In genomic region chr7:4631031-4631430, GRCm38 (mm10) we compare ENCODE assay signal across 10 mouse cellular contexts. TPM values are rescaled to one million over a fixed set of nuclear protein-coding genes. Genes with fewer than 3 reads are reported as not detected.
DNase-seq lines count a peak whose midpoint lies in the region; ATAC-seq and TF ChIP-seq lines count a peak whose summit lies in the region.
"Had no signal": no experiment of that assay in that cellular context is flagged by ENCODE, and none has a peak within 500 bp of the region (broad histone marks: within the 10 kb centered on the region; RNA-seq: fewer than 3 reads in every experiment).

Tmem86b (minus strand) TSS chr7:4631422.

- H3K9ac ChIP-seq in liver, postnatal 0 days (replicated peaks): peak within 1 kb of the TSS; percentile 70
- H3K9ac ChIP-seq: limb, embryonic 15.5 days had no signal

- intact Hi-C loops in heart, postnatal 14 days (cut with DNase I): no loop called here

- 46% methylated on average over 4 of the region's 4 CpGs for WGBS in liver, postnatal 0 days (ENCODE audit: insufficient replicate concordance)

- TF ChIP-seq POLR2A in bone marrow macrophage, adult 2 months (IDR thresholded peaks at IDR 0.05; ENCODE audit: borderline replicate concordance, low read depth, low read length): no peak

- no peaks in the 10 kb centered on the region for H3K27me3 ChIP-seq in liver, postnatal 0 days (ENCODE audit: insufficient read depth, low read length)
- H3K27me3 ChIP-seq: limb, embryonic 15.5 days had no signal

- H3K4me2 ChIP-seq in liver, postnatal 0 days (ENCODE audit: low read depth, low read length): peak within 1 kb of the TSS; percentile 76
- H3K4me2 ChIP-seq: limb, embryonic 15.5 days had no signal

- no peak within 1 kb of the TSS for H3K27ac ChIP-seq in bone marrow macrophage, adult 2 months (ENCODE audit: insufficient read depth, low read depth, low read length)
- peak within 1 kb of the TSS; percentile 87 for H3K27ac ChIP-seq in liver, postnatal 0 days (ENCODE audit: low read depth)
- H3K27ac ChIP-seq: gastrocnemius, adult 2 months; limb, embryonic 15.5 days had no signal

- H3K4me1 ChIP-seq in bone marrow macrophage, adult 2 months (ENCODE audit: control insufficient read depth, insufficient read depth, low read length): no peaks in the 10 kb centered on the region
- peaks cover 40% of the 10 kb centered on the region for H3K4me1 ChIP-seq in liver, postnatal 0 days (ENCODE audit: insufficient read depth)
- H3K4me1 ChIP-seq: limb, embryonic 15.5 days had no signal

- peaks cover 52% of the 10 kb centered on the region for H3K36me3 ChIP-seq in liver, postnatal 0 days (replicated peaks; ENCODE audit: insufficient read depth, low read length)

- no peak within 1 kb of the TSS for H3K4me3 ChIP-seq in bone marrow macrophage, adult 2 months (ENCODE audit: insufficient read depth, low read length)
- peak within 1 kb of the TSS; percentile 55 for H3K4me3 ChIP-seq in liver, postnatal 0 days (ENCODE audit: low read depth, low read length)
- H3K4me3 ChIP-seq: gastrocnemius, adult 2 months; limb, embryonic 15.5 days had no signal

- H3K9me3 ChIP-seq in liver, postnatal 0 days (ENCODE audit: low read length): no peaks in the 10 kb centered on the region
- H3K9me3 ChIP-seq: limb, embryonic 15.5 days had no signal

- TF ChIP-seq CTCF in bone marrow macrophage, adult 2 months (IDR thresholded peaks at IDR 0.05; ENCODE audit: low read depth, low read length): no peak
- no peak for TF ChIP-seq CTCF in liver, postnatal 0 days (IDR thresholded peaks at IDR 0.05; ENCODE audit: low read depth)

- ATAC-seq in liver, postnatal 0 days: peak; percentile 65

- no peak; the same call in 1 of the 2 replicates for TF ChIP-seq EP300 in liver, postnatal 0 days (IDR thresholded peaks at IDR 0.05; ENCODE audit: low read depth)

- DNase-seq in heart, adult 11 months: peak; percentile 85
- DNase-seq in heart, postnatal 14 days: no peak
- peak; percentile 71 for DNase-seq in kidney, postnatal 14 days
- DNase-seq in liver, postnatal 0 days: peak; percentile 74
- no peak for DNase-seq in right cerebral cortex, postnatal 36 days (ENCODE audit: low spot score in 2 of 2)
- no peak for DNase-seq in cerebellum, adult 8-10 months
- DNase-seq in lung, postnatal 36 days: no peak
- DNase-seq: gastrocnemius, adult 2 months had no signal

RNA-seq across cellular contexts. Expression of gene Tmem86b, which starts in this region (rescaled TPM):
- 1 to 10 TPM; 6.8 to 7.4 TPM for total RNA-seq in heart, postnatal 14 days (2021)
- polyA plus RNA-seq in bone marrow macrophage, adult 2 months (2012; ENCODE audit: insufficient read depth, insufficient read length, missing spikeins): 10.9 and 14.8 TPM in 2 replicates
- 31.8 and 35.4 TPM in 2 replicates for polyA plus RNA-seq in liver, postnatal 0 days (2015; fragmentation: Nextera tagmentation; extraction: Ambion mirVana)

Comparison
In these comparisons a context has a peak if more than half of its experiments do, and no peak if none do; other contexts are left out.
1. DNase-seq: peak in heart, adult 11 months (single experiment), kidney, postnatal 14 days (single experiment) and liver, postnatal 0 days (single experiment); none in heart, postnatal 14 days (0 of 2), right cerebral cortex, postnatal 36 days (0 of 2), cerebellum, adult 8-10 months (single experiment) and lung, postnatal 36 days (single experiment).